Mouse (Mus musculus): ENCODE measurements around the gene Slx4ip. TPM values are rescaled to one million over a fixed set of nuclear protein-coding genes. Genes with fewer than 3 reads are reported as not detected.

Slx4ip gene
- polyA plus RNA-seq, 1 experiment from 2014 or later: 2.6 TPM

Other genes starting within 250 kb of the Slx4ip start
- 0.07 and 0.10 TPM in 2 replicates for gene Snap25, start 177.8 kb upstream of the Slx4ip start, polyA plus RNA-seq (2015; fragmentation: Nextera tagmentation; extraction: Ambion mirVana)
- gene AL731706.2, start 5.5 kb upstream of the Slx4ip start, polyA plus RNA-seq (2015; fragmentation: Nextera tagmentation; extraction: Ambion mirVana): 19.4 and 22.5 TPM in 2 replicates
- 9.3 and 13.3 TPM in 2 replicates for gene AL731706.1, start 171 bp downstream of the Slx4ip start, polyA plus RNA-seq (2015; fragmentation: Nextera tagmentation; extraction: Ambion mirVana)
- 3.6 and 4.6 TPM in 2 replicates for gene Mkks, start 171 bp downstream of the Slx4ip start, polyA plus RNA-seq (2015; fragmentation: Nextera tagmentation; extraction: Ambion mirVana)
- gene Jag1, start 225.4 kb downstream of the Slx4ip start, polyA plus RNA-seq (2015; fragmentation: Nextera tagmentation; extraction: Ambion mirVana): 1.0 and 1.1 TPM in 2 replicates